Mouse (Mus musculus): ENCODE data around the gene Osgep.
"Not testable (repeated sequence)": the region's sequence is repeated elsewhere in the genome, so short reads cannot be mapped to it uniquely, and the experiment has no call there.

Osgep gene

DNA sequence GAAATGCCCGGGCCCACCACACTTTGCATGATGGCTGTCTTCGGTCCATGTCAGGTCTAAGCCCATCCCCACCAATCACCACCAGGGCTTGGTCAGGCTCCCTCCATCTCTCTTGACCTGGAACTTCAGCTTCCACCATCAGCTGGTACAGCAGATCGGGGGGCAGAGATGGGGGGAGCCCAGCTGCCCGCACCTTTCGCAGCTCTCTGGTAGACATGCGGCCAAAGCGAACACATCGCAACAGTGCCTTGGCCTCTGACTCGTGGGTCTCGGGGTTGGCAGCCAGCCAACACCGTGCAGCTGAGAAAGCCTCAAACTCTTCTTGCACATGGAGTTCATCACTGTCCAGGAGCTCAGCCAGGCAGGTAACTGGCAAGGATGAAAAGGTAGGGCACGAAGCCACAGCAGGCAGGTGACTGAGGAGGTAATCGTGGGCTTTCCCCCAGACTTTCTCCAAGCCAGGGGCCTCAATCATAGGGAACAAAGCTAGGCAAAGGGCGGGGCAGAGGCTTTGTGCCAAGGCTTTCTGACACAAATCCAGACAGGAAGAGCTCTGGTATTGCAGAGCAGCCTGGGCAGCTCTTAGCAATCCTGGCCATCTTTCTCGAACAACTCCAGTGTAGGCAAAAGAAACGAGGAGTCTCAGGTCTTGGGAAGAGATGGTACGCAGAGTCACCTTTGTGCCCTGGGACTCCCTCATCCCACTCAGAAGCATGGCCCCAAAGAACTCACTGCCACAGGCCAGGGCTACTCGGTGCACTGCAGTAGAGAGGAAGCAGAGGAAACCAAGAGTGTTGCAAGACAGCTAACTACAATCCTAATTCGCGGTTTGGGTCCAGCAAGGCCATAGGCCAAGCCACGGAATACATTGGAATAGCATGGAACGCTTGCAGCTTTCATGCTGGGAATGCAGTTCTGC, 31.9 kb downstream of the Osgep start:
- intact Hi-C loops (cut with DNase I) = no loop called here

DNA sequence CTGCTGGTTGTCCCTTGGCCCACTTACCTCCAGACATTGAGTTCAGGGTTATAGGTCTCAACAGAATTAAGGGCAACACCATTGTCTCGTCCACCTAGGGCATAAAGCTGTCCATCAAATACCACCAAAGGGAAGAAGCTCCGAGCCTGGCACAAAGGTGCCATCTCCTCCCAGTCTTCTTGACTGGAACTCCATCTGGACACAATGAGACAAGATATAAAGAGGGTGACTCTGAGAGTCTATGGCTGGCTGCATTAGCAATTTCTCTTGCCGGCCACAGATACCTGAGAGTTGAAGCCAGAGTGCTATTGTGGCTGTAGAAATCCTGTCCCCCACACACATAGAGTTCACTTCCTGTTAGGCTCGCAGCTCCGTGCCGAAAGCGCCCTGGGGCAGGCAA, 32.6 kb downstream of the Osgep start:
- intact Hi-C loops (cut with DNase I) = no loop called here

DNA sequence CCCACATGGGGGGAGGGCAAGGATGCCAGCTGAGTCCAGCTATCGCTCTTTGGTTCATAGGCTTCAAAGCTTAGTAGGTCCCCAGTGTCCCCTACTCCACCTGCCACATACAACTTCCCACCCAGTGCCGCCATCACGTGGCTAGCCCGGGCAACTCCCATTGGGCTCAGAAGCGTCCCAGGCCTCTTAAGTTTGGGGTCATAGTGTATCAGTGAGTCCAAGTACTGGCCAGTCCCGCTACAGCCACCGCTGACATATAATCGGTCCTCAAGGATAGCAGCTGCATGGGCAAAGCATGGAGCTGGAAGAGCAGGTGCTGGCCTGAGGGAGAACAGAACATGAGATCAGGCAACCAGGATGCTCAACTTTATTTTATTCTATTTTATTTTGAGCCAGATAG, 33.1 kb downstream of the Osgep start:
- intact Hi-C loops (cut with DNase I) = no loop called here

DNA sequence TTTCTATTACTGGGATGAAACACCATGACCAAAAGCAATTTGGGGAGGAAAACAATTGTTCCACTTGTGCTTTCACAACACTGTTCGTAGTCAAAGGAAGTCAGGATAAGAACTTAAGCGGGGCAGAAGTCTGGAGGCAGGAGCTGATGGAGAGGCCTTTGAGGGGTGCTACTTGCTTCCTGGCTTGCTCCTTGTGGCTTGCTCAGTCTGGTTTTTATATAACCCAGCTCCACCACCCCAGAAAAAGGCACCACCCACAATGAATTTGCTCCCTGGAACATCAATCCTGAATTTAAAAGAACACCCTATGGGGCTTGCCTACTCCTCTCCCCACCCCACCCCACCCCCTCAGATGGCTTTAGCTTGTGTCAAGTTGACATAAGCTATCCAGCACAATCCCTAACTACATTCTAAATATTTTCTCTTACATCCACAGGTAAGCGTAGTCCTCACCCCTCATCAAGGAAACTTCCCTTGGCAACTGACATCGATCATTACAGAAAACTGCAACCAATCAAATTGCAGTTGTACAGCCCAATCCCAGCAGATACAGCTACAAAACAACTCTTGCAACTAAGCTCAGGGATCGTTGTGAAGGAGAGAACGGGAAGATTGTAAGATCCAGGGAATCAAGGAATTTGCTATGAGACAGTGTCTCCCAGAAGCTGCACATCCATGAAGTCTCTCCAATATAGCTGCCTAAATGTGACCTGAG, 48.3 kb downstream of the Osgep start:
- intact Hi-C loops (cut with DNase I) = no loop called here

DNA sequence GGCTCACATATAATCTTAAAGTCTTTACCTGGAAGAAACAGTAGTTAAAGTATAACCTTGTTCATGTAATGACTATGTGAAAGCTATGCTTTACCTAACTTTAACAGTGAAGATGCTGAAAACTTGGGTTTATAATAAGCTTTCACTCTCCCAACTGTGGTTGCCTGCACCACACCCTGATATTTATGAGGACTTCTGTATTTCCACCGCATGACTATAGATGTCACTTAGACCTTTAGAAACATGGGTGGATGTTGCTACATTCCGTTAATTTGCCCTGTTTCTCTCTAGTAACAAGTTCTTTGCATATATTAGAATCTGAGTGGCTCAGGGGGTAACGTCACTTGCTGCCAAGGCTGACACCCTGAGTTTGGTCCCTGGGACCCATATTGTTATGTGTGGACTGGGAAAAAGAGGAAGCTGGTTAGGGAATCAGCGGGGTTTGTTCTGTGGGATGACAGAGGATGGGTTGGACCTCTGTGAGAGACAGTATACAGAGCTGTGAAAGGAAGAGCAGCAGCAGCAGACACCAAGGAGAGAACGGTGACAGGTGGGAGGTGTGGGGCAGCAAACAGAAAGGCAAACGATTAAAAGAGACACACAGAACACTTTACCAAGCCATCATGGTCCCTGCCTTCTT, 49.0 kb downstream of the Osgep start:
- intact Hi-C loops (cut with DNase I) = no loop called here

DNA sequence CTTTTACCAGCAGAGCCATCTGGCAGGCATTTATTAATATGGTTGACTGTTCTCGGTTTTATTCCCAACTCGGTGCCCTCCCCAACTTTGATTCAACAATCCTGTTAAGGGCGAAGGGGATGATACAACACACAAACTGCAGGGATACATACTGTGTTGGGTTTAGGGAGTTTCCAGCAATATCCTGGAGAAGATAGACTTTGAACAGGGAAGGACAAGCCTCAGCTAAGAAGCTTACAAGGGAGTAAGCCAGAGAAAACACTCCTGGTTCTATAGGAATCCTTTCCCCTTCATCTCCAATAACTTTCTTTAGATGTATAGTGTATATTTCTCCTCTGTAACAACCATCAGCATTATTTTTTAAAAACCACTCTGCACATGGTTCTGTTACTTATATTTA, 49.5 kb downstream of the Osgep start:
- intact Hi-C loops (cut with DNase I) = no loop called here

DNA sequence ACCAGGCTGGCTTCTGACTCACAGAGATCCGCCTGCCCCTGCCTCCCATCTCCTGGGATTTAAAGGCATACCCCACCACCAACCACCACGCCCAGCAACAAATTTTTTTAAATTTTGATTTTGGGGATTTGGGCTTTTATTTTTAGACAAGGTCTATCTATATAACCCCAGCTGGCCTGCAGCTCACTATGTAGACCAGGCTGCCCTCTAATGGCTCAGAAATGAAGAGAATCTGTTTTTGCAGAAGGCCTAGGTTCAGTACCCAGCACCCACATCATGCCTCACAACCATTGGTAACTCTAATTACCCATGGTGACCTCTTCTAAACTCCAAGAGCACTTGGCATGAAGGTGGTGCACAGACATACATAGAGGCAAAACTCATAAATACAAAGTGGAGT, 53.4 kb downstream of the Osgep start:
- intact Hi-C loops (cut with DNase I) = loop anchor here (5.0 kb wide), 1 partner anchor 61 kb away; the partner anchor contains the start of genes Pip4p1 and Pnp

DNA sequence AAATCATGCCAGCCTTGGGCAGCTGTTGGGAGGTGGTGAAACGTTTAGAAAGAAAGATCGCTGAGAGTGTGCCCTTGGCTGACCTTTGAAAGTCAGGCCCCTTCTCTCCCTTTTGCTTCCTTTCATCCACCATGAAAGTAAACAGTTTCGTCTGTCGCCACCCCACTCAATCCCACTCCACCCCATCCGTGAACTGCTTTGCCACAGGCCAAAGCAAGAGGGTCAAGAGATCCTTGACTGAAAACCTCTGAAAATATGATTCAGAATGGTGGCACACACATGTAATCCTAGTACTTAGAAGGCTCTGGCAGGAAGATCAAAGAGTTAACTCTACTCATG, 53.9 kb downstream of the Osgep start:
- intact Hi-C loops (cut with DNase I) = loop anchor here (5.0 kb wide), 1 partner anchor 62 kb away; the partner anchor contains the start of genes Pip4p1 and Pnp

DNA sequence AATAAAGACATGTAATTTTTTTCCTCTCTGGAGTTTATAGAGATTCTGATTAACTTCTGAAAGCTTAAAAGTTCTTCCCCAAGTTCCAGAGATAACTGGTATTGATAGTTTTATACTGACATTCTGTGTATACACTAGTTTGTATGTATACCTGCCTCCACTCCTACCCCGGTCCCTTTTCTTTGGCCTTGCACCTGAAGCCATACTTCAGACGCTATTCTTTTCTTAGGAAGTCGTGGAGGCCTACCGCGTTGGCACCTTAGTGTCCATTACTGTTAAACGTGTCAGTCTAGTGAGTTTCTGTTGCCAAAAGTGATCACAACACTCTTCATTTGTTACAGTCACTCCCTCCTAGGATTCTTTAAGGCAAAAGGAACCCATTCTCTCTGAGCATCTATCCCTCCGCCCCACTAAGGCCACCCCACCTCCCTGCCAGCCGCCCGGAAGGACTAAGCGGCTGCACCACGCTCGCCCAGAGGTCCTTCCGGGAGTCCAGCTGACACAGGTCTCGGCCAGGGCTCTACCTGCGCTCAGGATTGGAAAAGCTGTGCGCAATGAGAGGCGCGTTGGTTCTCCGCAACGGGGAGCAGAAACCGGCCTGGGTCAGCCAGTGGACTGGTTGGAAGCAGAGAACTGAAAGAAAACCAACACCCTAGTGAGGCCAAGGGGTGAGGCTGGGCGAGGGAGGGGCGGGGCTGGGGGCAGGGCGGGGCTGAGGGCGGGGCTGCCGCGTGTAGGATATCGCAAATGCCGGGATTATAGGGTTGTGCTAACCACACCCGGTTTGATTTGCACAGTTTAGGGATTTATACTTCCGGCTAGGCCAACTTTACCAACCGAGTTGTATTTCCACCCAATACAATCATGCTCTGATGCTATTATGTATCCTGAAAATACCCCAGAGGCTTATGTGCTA, 54.5 kb downstream of the Osgep start, which contains the start of gene Tep1:
Gene Tep1 (minus strand): TSS at position 672 of the 916 bp plus-strand sequence.
- intact Hi-C loops (cut with DNase I) = loop anchor here (5.0 kb wide), 1 partner anchor 62 kb away; the partner anchor contains the start of genes Pip4p1 and Pnp

DNA sequence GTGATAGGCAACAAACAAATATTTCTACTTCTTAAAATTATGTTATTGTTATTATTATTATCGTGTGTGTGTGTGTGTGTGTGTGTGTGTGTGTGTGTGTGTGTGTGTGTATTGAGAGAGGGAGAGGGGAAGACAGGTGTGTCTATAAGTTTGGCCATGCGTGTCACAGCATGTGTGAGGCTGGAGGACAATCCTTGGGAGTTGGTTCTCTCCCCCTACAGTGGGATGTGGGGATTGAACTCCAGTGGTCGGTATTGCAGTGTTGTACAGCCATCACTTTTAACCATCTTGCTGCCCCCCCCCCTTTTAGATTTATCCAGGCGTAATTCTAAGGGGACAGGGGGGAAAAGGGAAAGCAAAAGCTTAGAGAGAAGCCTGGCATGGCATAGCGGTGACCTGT, 56.0 kb downstream of the Osgep start:
- intact Hi-C loops (cut with DNase I) = no loop called here

DNA sequence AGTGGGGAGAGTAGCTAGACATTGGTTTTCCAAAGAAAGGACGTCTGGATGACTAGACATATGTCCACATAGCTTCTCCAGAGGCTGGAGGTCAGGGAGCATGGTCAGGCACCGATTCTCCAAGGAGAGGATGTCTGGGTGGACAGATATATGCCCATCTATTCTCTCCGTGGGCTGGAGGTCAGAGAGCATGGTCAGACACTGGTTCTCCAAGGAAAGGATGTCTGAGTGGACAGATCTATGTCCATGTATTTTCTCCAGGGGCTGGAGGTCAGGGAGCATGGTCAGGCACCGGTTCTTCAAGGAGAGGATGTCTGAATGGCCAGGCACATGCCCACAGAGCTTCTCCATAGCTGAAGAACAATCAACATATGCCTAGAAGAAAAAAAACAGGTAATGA, 56.5 kb downstream of the Osgep start:
- intact Hi-C loops (cut with DNase I) = no loop called here

DNA sequence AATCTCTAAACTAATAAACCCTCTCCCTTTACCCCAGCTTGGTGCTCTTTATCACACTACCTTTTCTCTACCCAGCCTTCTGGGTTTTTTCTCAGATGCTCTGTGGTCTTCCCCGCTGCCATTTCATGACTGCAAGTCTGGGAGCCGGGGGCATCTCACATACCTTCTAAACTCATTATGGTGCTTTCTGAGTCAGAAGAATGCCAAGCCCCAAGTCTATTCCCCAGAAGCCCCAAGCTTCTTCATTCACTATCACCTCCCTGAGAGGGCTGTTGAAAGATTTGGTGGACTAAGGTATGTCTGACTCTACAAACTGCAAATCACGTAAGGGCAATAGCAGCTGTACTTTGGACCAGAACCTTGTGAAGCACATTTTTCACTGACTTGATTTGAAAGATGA, 57.7 kb downstream of the Osgep start:
- intact Hi-C loops (cut with DNase I) = no loop called here

DNA sequence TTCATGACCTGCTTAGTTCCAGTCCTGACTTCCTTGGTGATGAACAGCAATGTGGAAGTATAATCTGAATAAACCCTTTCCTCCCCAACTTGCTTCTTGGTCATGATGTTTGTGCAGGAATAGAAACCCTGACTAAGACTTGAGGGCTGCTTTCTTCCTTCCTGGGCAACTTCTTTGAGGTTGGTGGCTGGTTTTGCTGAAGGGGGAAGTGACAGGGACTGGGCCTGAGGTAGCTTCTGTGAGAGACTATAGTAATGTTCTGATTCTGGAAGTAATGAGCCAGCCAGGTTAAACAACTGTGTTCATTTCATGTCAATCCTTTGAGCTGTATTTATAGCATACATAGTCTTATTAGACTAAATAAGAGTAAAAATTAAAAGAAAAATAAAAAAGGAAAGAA, 59.7 kb downstream of the Osgep start:
- intact Hi-C loops (cut with DNase I) = not testable (repeated sequence)

DNA sequence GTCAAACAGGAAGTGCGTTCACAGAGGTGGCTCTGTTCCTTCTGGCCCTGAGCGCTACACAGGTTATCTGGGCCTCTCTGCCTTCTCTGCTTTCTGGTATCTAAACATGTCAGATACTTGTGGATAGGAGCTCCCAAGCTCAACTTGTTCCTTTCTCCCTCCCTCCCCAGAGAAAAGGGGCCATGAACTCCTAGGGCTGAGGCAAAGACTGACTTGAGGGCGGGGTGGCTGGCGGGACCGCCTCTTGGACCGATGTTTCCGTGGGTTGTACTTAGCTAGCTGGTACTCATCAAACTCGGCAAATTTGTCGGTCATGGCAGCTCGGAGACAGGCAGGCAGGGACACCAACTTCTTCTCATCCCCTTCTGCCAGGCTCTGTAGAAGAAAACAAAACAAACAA, 62.1 kb downstream of the Osgep start:
- intact Hi-C loops (cut with DNase I) = no loop called here
